Mouse (Mus musculus): ENCODE data around the gene Cd276.

Cd276 gene

DNA sequence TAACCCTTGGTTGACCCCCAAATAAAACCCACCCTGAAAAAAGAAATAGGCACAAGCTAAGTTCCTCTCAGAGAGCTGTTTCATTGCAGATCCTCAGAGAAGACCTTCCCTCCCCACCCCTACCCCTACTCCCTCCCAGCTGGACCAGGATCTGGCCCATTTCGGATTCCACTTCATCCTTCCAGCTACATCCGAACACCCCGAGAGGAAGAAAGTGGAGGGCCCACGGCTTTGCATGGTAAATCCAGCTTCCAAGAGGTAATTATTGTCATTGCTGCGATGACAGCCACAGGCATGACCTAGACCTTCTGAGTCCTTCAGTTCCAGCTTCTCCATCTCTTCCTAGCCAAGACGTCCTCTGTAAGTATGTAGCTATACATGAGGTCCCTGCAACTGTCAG is 4.3 kb downstream of the Cd276 start:
- DNase-seq = no peak

DNA sequence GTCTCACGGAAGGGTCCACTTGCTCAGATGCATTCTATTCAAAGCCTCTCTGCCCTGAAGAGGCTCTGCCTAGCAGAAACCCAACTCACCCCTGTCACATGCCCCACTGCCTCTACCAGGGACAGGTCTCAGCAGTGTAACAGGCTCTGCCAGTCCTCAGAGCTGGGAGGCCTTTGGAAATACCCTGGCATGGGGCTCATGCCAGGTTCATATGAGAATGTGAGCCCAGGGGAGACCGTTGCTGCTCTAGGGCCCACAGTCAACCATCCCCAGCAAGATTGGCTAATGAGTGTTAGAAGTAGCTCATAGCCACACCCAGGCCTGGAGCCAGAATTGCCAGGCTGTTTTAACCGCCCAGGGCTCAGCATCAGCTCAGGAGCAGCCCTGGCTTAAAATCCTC is 5.5 kb downstream of the Cd276 start:
- DNase-seq = peak; percentile 24 to 52

DNA sequence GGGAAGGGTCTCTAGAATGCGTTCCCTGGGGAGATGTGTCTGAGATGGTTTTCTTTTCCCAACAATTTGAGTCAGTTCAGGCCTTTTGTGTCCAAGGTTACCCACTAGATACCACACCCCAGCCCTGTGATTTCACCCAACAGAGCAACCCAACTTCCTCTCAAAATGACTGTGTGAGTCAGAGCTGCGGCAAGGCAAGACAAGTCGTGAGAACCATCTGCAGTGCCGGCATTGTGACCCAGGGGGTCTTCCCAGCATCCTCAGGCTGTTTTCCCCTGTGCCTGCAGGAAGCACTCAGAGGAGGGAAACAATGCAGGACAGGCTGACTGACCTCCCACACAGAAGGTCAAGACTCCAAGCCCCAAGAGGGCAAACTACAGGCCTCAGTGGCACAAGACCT is 6.3 kb downstream of the Cd276 start:
- DNase-seq = no peak

- DNase-seq = no peak
Measured at GRCm38 (mm10) chr9:58546630-58547360, 8.4 kb downstream of the Cd276 start.

GRCm38 (mm10) chr9:58545428-58545827 is 9.8 kb downstream of the Cd276 start:
- DNase-seq = no peak

DNA sequence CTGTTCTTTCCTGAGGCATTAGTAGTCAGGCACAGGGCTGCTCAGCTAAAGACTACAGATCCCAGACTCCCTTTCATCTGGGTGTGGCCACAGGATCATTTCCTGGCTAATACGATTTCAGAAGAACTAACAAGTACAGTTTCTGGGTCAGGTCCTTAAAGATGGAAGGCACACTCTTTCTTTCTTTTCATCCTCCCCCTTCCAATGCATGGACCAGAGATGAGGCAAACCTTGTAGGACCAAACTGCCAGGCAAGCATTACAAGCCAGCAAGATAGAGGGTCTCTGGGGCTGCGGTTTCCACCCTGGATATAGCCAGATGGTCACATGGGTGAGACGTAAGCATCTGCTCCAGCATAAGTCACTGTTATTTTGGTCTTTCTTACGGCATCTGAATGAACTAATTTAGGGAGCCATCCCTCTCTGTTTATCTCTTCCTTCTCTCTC is 10.3 kb downstream of the Cd276 start:
- DNase-seq = no peak

DNA sequence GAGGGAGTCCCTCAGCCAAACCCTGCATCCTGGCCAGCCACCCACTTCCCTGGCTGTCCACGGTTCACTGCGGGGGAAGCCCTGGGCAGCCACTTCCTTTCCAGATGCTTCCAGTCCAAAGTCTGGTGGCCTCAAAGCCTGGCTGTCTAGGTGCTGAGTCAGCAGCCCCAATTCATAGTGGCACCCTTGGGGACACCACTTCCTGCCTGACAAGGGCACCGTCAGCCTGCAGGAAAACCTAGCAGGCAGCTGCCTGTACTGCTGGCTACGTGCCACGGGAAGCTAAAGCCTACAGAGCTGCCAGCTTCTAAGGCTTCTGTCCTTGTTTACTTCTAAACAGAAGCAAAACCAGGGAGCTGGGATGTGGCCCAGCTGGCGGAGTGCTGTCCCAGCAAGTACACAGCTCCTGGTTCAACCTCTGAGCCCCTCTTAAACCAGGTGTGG is 13.3 kb downstream of the Cd276 start:
- DNase-seq = peak; percentile 84 to 89

GRCm38 (mm10) chr9:58539886-58540285 is 15.4 kb downstream of the Cd276 start:
- DNase-seq = peak; percentile 65 to 69

GRCm38 (mm10) chr9:58537774-58538173 is 17.5 kb downstream of the Cd276 start:
- DNase-seq = no peak

DNA sequence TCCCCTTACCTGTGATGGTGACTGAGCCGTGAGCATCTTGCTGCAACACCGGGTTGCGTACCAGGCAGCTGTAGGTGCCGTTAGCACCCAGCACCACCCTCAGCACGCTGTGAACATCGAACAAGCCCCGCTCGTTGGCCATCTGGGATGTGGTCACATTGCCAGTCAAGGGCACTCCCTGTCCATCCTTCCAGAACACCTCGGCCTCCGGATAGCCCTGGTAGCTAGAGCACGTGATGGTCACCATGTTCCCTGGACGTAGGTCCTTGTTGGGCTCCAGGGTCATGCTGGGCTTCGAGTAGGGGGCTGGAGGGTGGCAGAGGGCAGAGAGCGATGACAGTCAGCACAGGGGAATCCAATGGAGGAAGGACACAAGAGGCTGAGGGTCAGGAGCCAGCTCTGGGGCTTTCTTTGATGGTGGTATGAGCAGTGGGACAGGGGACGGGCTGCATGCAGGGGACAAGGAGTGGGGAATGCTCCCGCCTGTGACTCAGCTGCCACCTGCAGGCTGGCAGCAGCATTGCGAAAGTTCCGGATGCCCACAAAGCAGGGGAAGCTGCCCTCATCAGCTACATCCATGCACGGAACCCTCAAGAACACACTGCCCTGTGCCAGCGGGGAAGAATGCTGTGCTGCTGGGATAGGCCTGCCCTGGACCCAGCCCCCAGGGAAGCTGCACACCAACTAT is 19.6 kb downstream of the Cd276 start:
- peak; percentile 55 to 61 for DNase-seq

DNA sequence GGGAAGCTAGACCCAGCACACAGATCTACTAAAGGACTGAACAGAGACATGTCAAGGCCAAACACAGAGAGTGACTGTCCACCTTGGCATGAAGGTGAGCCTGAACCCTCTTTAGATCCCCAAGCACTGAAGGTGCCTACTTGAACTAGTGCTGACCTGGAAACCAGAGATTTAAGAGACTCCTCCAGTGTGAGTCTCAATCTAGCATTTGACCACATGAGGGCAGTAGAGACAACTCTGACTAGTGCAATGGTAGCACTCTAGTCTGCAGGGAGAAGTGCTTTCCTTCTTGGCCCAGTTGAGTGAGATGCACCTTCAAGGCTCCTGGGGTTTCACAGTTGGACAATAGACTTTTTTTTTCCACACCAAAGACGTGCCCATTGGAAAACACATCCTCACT is 20.5 kb downstream of the Cd276 start:
- peak; percentile 40 to 61 for DNase-seq

DNA sequence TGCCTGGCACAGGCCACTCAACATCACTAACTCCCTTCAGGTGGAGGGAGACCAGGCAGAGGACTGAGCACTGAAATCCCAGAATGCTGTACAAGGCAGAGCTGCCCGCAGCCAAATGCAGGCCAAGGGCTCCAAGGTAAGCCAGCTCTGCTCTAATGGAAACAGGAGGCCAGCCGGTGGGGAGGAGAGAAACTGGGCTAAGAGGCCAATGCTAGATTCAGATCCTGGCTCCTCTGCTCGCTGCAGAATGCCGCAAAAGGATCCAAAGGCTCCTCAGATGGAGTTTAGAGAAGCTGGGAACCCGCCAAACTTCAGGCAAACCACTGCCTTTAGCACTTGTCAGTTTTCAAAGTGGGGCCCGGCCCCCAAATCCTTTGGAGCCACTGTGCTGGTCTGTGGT is 21.9 kb downstream of the Cd276 start:
- DNase-seq = no peak

- no peak for DNase-seq
Measured at GRCm38 (mm10) chr9:58532236-58532635, 23.0 kb downstream of the Cd276 start.

DNA sequence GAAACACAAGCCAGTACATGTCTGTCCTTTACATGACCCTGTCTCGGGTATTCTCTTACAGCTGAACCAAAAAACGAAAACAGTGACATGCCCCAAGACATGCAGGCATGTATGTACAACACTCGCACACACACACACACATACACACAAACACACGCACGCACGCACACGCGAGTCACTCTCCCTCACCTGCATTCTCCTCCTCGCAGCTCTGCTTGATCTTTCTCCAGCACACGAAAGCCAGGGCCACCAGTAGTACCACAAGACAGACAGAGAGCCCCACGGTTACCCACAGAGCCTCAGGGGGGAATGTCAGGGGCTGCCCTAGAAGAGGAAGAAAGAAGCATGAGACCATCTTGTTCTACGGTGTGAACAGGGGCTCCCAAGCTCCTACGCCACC is 24.8 kb downstream of the Cd276 start:
- no peak for DNase-seq

GRCm38 (mm10) chr9:58527841-58528240 is 27.4 kb downstream of the Cd276 start:
- DNase-seq = peak in 1 of 2 experiments; percentile 34

GRCm38 (mm10) chr9:58525108-58525507 is 30.1 kb downstream of the Cd276 start:
- DNase-seq = no peak

GRCm38 (mm10) chr9:58521883-58522423 is 33.3 kb downstream of the Cd276 start:
- no peak for DNase-seq

GRCm38 (mm10) chr9:58520816-58521581 is 34.2 kb downstream of the Cd276 start:
- DNase-seq = no peak

- no peak for DNase-seq
Measured at GRCm38 (mm10) chr9:58519953-58520352, 35.3 kb downstream of the Cd276 start.

GRCm38 (mm10) chr9:58517866-58518750 is 37.1 kb downstream of the Cd276 start:
- no peak for DNase-seq

DNA sequence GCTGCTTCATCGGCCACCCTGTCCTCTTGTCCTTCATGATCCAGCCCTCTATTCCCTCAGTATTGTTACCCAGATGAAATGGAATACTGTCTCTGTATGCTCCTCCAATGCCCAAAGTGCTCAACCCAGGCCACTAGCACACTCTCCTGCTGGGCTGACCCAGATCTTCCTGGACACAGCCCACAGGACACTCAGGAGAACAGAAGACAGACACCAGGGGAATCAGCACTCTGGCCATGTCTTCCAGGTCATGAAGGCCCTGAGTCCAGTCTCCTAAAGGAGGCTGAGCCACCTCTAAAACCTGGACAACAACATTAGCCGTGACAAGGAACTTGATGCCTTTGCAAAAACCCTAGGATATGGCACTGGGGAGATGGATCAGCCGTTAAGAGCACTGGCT is 38.8 kb downstream of the Cd276 start:
- no peak for DNase-seq

DNA sequence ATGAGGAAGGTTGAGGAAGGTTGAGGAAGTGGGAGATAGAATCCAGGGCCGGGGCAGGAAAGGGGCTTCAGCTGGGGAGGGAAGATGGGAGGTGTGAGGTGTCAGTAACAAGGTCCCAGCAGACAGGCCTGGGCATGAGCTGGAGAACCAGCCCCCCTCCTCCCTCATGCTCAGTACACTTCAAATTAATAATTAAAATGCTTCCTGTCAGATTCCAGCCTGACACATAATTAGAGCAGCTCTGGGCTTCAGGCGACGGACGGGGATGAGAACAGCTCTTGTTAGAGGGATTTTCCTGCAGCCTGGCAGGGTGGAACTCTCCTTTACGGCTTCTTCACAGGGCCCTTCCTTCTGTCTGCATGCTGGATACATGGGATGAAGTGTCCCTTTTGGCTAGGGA is 41.5 kb downstream of the Cd276 start:
- DNase-seq = peak in 1 of 2 experiments; percentile 31
